Mouse (Mus musculus) retina, postnatal 1 day (tissue): ENCODE results near the gene Cenpb.

Experiments used
- DNase-seq: peaks from one replicate; pipeline ENCODE4 v3.0.0-alpha.2; 2012

Gene Cenpb

GRCm38 (mm10) chr2:131196606-131197316, 16.9 kb upstream of the Cenpb start:
- DNase-seq, result no peak

GRCm38 (mm10) chr2:131191005-131191390, 11.1 kb upstream of the Cenpb start:
- DNase-seq, result no peak

GRCm38 (mm10) chr2:131190344-131191004, 10.6 kb upstream of the Cenpb start:
- DNase-seq, result peak; percentile 88

GRCm38 (mm10) chr2:131189521-131190309, 9.8 kb upstream of the Cenpb start:
- peak; percentile 26 for DNase-seq

GRCm38 (mm10) chr2:131188311-131188710, 8.4 kb upstream of the Cenpb start:
- DNase-seq, result no peak

GRCm38 (mm10) chr2:131187602-131187922, 7.7 kb upstream of the Cenpb start:
- DNase-seq, result no peak

- peak; percentile 93 for DNase-seq
These were observed 7.1 kb upstream of the Cenpb start, which contains the start of the genes Cdc25b and Spef1 for GRCm38 (mm10) chr2:131186771-131187601. Gene Cdc25b, plus strand, starts transcription at chr2:131186949. Gene Spef1, minus strand, starts transcription at chr2:131187282.

GRCm38 (mm10) chr2:131186343-131186742, 6.5 kb upstream of the Cenpb start:
- no peak for DNase-seq

- DNase-seq, result peak; percentile 84
These were observed 501 bp downstream of the Cenpb start for GRCm38 (mm10) chr2:131179246-131179886.

GRCm38 (mm10) chr2:131178828-131179245, 1.0 kb downstream of the Cenpb start:
- no peak for DNase-seq

- DNase-seq, result no peak
These were observed 1.9 kb downstream of the Cenpb start for GRCm38 (mm10) chr2:131177932-131178331.

- DNase-seq, result no peak
These were observed 3.4 kb downstream of the Cenpb start for GRCm38 (mm10) chr2:131176491-131176890.

- no peak for DNase-seq
These were observed 3.9 kb downstream of the Cenpb start for GRCm38 (mm10) chr2:131175945-131176309.

GRCm38 (mm10) chr2:131175286-131175944, 4.5 kb downstream of the Cenpb start:
- no peak for DNase-seq

- peak; percentile 93 for DNase-seq
These were observed 5.2 kb downstream of the Cenpb start for GRCm38 (mm10) chr2:131174700-131175099.

GRCm38 (mm10) chr2:131172322-131172721, 7.5 kb downstream of the Cenpb start:
- DNase-seq, result no peak

- DNase-seq, result no peak
These were observed 8.3 kb downstream of the Cenpb start for GRCm38 (mm10) chr2:131171401-131172104.

- DNase-seq, result no peak
These were observed 8.9 kb downstream of the Cenpb start for GRCm38 (mm10) chr2:131170936-131171335.

GRCm38 (mm10) chr2:131168914-131169313, 11.0 kb downstream of the Cenpb start:
- DNase-seq, result no peak

- DNase-seq, result no peak
These were observed 11.9 kb downstream of the Cenpb start for GRCm38 (mm10) chr2:131167984-131168383.

GRCm38 (mm10) chr2:131166172-131166571, 13.7 kb downstream of the Cenpb start:
- no peak for DNase-seq
